Mouse (Mus musculus) liver, embryonic 14.5 days (tissue): ENCODE measurements around the gene 1700122O11Rik. TPM values are rescaled to one million over a fixed set of nuclear protein-coding genes. Genes with fewer than 3 reads are reported as not detected.
A peak's percentile ranks its signal among the peaks of the same experiment; 100 is the strongest.

Experiments used
- ATAC-seq: fragments of 200-750 bp; cut with Nextera tagmentation; 2 replicates; pipeline ENCODE4 v1.8.0; 2017; ENCODE audit warnings: moderate number of reproducible peaks, mild to moderate bottlenecking, moderate library complexity; ENCODE audit not compliant: insufficient read depth
- DNase-seq, 3 experiments: peaks; one replicate each; pipeline ENCODE4 v3.0.0-alpha.2; 2012 to 2013; ENCODE audit warnings: low read depth in 3 of 3, low spot score in 3 of 3
- H3K27ac ChIP-seq: fragments of 300-500 bp; sonication (generic); 2 replicates; pipeline ENCODE4 v1.5.1; 2014; ENCODE audit warnings: moderate library complexity, mild to moderate bottlenecking, control low read depth, inconsistent platforms
- H3K27me3 ChIP-seq: fragments of 300-500 bp; sonication (generic); 2 replicates; pipeline ENCODE4 v1.6.1; 2014; ENCODE audit warnings: mild to moderate bottlenecking, low read length, moderate library complexity; ENCODE audit not compliant: control insufficient read depth, insufficient read depth
- H3K36me3 ChIP-seq: fragments of 300-500 bp; sonication (generic); replicated peaks from 2 replicates; pipeline ENCODE4 v1.6.1; 2014; ENCODE audit warnings: low read depth; ENCODE audit not compliant: control insufficient read depth, insufficient read depth
- H3K4me1 ChIP-seq, 2 experiments: fragments of 200-500 bp in 1 of 2; fragments of 300-500 bp in 1 of 2; sonication (generic) in 1 of 2; replicated peaks; 2 replicates each; pipeline ENCODE4 v1.6.1; 2012 to 2014; ENCODE audit warnings: antibody characterized with exemption in 1 of 2, inconsistent platforms in 1 of 2, low read length in 1 of 2; ENCODE audit not compliant: control insufficient read depth in 2 of 2, insufficient read depth in 2 of 2
- H3K4me2 ChIP-seq: fragments of 300-500 bp; sonication (generic); 2 replicates; pipeline ENCODE4 v1.6.1; 2014; ENCODE audit warnings: low read depth, mild to moderate bottlenecking, control low read depth, moderate library complexity
- H3K4me3 ChIP-seq, 2 experiments: fragments of 200-500 bp in 1 of 2; fragments of 300-500 bp in 1 of 2; sonication (generic) in 1 of 2; 2 replicates each; pipeline ENCODE4 v1.5.1; 2012 to 2014; ENCODE audit warnings: low read depth in 2 of 2, low read length in 2 of 2, mild to moderate bottlenecking in 2 of 2, control low read depth in 1 of 2, inconsistent platforms in 1 of 2, moderate library complexity in 1 of 2; ENCODE audit not compliant: insufficient read depth in 1 of 2
- H3K9ac ChIP-seq: fragments of 300-500 bp; sonication (generic); replicated peaks from 2 replicates; pipeline ENCODE4 v1.6.1; 2014; ENCODE audit warnings: mild to moderate bottlenecking, control low read depth, moderate library complexity
- H3K9me3 ChIP-seq: fragments of 300-500 bp; sonication (generic); 2 replicates; pipeline ENCODE4 v1.6.1; 2016; ENCODE audit warnings: low read length, mixed read lengths; ENCODE audit not compliant: control insufficient read depth
- CTCF ChIP-seq: IDR thresholded peaks from 2 replicates; pipeline ENCODE4 v1.5.1; 2016; ENCODE audit warnings: antibody characterized with exemption, low read depth, control low read depth
- EP300 ChIP-seq: IDR thresholded peaks from 2 replicates; pipeline ENCODE4 v1.6.1; 2016; ENCODE audit warnings: antibody characterized with exemption, low read depth
- WGBS: fragments of 180-500 bp; shearing (Covaris S2); extraction: QIAGEN DNeasy Blood & Tissue Kit; methylation state at CpG from one replicate; pipeline ENCODE4 v1.1.7; 2014; ENCODE audit not compliant: insufficient replicate concordance; 5-methylcytosine and 5-hydroxymethylcytosine counted together
- polyA plus RNA-seq, 2 experiments: library from polyadenylated mRNA; depleted of rRNA in 1 of 2; stranded (reverse) in 1 of 2; unstranded in 1 of 2; fragments of >200 nt; fragmentation: Nextera tagmentation in 1 of 2; extraction: Ambion mirVana in 1 of 2; gene quantifications; 2 replicates each; pipeline versions ENCODE4 v1.2.1 to v1.2.3; 2012 to 2014

1700122O11Rik gene
- polyA plus RNA-seq, 2 experiments = not detected

GRCm38 (mm10) chr17:48052338-48053067 lies 14.4 kb upstream of the 1700122O11Rik start:
- no peak for DNase-seq
- H3K4me2 ChIP-seq = no peak overlapping the region
- no peak overlapping the region for H3K9ac ChIP-seq
- H3K9me3 ChIP-seq = no peaks in the 10 kb centered on the region
- H3K27me3 ChIP-seq = peaks cover 11% of the 10 kb centered on the region; the same call in 1 of the 2 replicates
- no peak overlapping the region for H3K27ac ChIP-seq
- 60% methylated on average over 10 of the region's 10 CpGs for WGBS
- no peaks in the 10 kb centered on the region for H3K36me3 ChIP-seq
- no peak overlapping the region for H3K4me3 ChIP-seq
- 0 out of 4 replicates have a peak, but pooled peaks cover 0 to 6% of the 10 kb centered on the region in 2 experiments for H3K4me1 ChIP-seq
- ATAC-seq = no peak
- no peak for TF ChIP-seq CTCF
- no peak for TF ChIP-seq EP300

DNA sequence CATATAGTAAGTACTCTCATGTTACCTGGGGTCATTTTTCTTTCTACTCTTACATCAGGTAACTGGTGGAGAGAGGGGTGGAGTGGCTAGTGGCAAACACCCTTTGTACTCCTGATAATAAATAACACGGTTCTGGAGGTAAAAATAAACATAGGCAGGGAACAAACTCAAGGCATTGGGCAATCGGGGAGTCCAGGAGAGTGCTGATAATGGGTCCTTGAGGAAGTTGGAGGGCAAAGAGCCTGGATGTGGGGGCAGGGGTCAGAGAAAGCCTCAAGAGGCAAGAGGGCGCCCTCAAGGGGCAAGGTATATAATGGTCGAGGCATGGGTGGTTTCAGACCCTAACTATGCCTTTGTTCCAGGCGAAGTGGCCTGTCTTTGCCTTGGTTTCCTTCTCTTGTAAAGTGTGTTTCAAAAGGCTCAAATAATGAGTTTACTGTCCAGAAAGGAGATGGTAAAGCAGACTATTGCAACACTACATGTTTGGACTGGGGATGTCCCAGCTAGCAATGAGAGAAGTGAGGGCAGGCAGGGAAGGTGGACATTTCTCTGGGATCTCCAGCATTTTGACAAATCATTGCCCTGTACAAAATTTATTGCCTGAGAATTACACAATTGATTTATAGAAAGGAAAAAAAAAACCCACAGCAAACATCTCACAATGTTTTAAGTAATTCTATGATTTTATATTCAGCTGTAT lies 13.7 kb upstream of the 1700122O11Rik start:
- no peak overlapping the region for H3K4me2 ChIP-seq
- 25% methylated on average over 5 of the region's 5 CpGs for WGBS
- H3K36me3 ChIP-seq = no peaks in the 10 kb centered on the region
- H3K9me3 ChIP-seq = no peaks in the 10 kb centered on the region
- no peak overlapping the region for H3K4me3 ChIP-seq
- ATAC-seq (no peak), DNase-seq (no peak)
- 0 out of 4 replicates have a peak, but pooled peaks cover 0 to 6% of the 10 kb centered on the region in 2 experiments for H3K4me1 ChIP-seq
- H3K27me3 ChIP-seq = peaks cover 5% of the 10 kb centered on the region; the same call in 1 of the 2 replicates
- H3K9ac ChIP-seq = no peak overlapping the region
- TF ChIP-seq CTCF = 0 out of 2 replicates have a peak, but pooled peaks have one; percentile 13
- no peak for TF ChIP-seq EP300
- no peak overlapping the region for H3K27ac ChIP-seq

DNA sequence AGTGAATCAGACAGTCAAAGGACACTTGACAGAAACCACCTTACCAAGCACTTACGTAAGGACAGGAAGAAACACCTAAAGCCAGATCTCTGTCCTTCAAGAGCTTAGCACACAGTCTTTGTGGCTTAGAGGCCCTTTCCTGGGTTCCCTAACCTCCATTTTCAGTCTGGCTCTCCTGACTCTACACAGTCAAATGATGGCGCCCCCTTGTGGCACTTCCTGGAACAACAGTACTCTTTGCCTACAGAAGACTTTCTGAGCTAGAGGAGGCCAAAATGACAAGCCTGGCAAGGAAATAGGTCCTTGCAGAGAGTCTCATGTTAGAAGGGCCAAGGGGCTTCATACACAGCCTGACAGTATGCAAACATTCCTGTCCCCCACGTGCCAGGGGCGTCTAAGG lies 7.5 kb upstream of the 1700122O11Rik start:
- no peak overlapping the region for H3K27ac ChIP-seq
- 25% methylated on average over 4 of the region's 4 CpGs for WGBS
- peaks cover 0 to 5% of the 10 kb centered on the region in 2 experiments; a peak in 1 of 4 replicates for H3K4me1 ChIP-seq
- ATAC-seq (no peak), DNase-seq (peak; percentile 30 to 45 (median 35))
- H3K4me2 ChIP-seq = no peak overlapping the region
- no peaks in the 10 kb centered on the region for H3K36me3 ChIP-seq
- no peaks in the 10 kb centered on the region for H3K9me3 ChIP-seq
- no peaks in the 10 kb centered on the region for H3K27me3 ChIP-seq
- H3K4me3 ChIP-seq = no peak overlapping the region
- TF ChIP-seq CTCF (peak; percentile 86), EP300 (no peak)
- H3K9ac ChIP-seq = no peak overlapping the region

- no peak for ATAC-seq
- TF ChIP-seq CTCF (peak; percentile 37; the same call in 1 of the 2 replicates), EP300 (no peak)
- WGBS = 49% methylated on average over 5 of the region's 5 CpGs
Measured at GRCm38 (mm10) chr17:48043154-48043880, 5.2 kb upstream of the 1700122O11Rik start.

More at GRCm38 (mm10) chr17:48043154-48043880, 5.2 kb upstream of the 1700122O11Rik start:
- Histone ChIP-seq H3K27me3 (no peaks in the 10 kb centered on the region; the same call in 1 of the 2 replicates), H3K27ac (no peak overlapping the region), H3K4me1 (peaks cover 3 to 16% of the 10 kb centered on the region in 2 experiments; a peak in 2 of 4 replicates), H3K9me3 (no peaks in the 10 kb centered on the region), H3K4me2 (no peak overlapping the region), H3K36me3 (no peaks in the 10 kb centered on the region), H3K4me3 (no peak overlapping the region), H3K9ac (no peak overlapping the region)
- no peak for DNase-seq
